Mouse (Mus musculus) layer of hippocampus, adult 9-11 months (tissue): ENCODE data around the gene Asic2.
A peak's percentile ranks its signal among the peaks of the same experiment; 100 is the strongest.

Experiments
- DNase-seq: peaks from one replicate; pipeline ENCODE4 v3.0.0; 2022

Gene Asic2

DNA sequence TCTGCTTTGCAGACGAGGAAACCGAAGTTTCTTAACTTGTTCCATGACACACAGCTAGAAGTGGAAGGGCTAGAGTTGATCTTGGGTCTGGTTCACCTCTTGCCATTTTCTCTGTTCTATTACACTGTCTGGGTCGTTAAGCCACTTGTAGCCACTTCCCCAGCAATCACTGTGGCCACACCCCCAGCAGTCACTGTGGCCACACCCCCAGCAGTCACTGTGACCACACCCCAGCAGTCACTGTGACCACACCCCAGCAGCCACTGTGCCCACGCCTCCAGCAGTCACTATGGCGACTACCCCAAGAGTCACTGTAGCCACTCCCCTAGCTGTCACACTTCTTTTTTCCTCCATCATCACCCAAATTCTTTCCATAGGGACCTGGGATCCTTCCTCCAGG, 1000.7 kb downstream of the Asic2 start:
- no peak for DNase-seq

DNA sequence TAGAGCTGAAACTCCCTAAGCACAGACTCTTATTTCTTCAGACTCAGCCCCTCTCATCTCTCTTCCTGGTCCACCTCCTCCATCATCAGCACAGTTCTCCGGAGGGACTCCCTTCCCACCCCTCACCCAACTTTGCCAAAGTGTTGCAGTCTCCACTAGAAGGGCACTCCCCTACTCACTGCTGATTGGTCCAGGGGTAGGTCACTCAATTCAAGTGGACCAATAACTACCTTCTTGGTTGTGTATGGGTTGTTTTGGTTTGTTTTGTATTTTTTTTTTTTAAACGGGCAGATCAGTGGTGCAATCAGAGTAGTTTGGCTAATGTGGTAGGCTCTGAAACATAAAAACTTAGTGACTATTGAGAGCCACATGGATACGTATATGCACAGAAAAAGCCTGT, 1002.2 kb downstream of the Asic2 start:
- DNase-seq: no peak

DNA sequence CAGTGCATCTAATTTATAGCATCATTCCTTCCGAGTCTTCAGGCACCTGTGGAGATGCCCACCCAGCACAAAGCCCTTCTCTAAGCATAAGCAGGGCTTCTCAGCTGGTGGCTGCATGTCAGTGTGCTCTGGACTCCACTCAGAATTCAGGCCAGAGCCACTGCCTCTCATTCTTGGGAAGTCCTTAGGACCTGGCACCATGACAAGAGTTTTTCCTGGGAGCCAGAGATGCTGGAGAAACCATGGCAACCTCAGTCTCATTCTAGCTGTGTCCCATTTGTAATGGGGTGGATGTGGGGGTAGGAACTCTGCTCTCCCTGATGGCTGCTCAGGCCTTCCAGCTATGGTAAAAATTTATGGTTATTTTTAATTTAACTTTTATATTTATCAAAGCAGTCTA, 1006.9 kb downstream of the Asic2 start:
- peak; percentile 72 for DNase-seq

DNA sequence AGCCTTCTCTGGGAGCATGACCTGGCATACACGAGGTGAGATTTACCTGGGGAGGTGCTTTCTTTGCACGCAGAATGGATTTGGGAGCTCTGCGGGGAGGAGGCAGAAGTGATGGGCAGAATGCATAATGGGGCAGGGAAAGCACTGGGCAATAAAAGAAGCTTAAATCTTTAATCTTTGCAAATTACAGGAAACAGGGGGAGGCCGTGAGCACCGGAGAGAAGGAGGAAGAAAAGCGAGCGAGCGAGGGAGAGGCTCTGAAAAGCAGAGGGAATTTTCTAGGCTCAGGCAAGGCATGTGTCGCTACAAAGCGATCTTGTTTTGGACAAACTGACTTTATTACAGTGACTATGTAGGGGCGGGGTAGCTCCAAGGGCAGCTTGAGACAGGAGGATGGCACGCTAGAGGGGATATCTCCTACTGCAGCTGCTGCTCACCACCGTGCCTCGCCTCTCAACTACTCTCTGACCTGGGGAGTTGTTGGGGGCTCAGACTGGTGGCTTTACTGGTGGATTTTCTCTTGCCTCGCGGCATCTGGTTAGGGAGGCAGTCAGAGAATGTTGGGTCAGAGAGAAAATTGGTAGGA, 1010.1 kb downstream of the Asic2 start:
- no peak for DNase-seq

DNA sequence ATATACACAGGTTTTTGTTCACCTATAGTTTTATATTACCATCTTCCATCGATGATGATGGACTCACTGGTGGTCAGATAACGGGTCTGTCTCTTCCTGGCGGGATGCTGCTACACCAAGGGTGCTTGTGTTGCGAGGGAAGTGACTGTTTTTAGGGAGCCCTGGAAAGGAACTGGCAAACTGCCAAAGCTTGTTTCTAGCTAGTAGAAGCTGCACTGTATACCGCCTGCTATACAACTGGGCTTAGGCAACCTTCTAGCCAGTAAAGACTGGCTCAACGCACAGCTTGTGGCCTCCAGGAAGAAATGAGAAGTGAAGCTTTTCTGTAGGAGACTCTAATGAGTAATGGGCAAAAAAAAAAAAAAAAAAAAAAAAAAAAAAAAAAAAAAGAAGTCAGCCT, 1012.3 kb downstream of the Asic2 start:
- DNase-seq: no peak

DNA sequence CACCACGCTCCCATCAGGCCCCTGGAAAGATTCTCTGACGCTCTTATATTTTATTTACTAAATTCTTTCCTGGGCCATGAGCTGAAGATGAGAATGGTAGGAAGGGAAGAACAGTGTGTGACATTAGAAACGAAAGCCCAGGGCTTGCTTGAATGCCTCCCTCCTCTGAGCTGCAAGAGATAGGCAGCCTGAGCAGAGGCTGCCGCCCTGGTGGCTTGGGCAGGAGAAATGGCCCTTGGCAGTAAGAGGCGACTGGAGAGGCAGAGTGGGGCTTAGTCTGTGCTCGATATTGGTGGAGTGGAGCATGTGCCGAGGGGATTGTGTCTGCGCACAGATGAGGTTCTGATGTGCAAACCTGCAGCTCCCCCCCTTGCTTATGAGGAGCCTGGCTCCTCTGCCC, 1014.1 kb downstream of the Asic2 start:
- no peak for DNase-seq

DNA sequence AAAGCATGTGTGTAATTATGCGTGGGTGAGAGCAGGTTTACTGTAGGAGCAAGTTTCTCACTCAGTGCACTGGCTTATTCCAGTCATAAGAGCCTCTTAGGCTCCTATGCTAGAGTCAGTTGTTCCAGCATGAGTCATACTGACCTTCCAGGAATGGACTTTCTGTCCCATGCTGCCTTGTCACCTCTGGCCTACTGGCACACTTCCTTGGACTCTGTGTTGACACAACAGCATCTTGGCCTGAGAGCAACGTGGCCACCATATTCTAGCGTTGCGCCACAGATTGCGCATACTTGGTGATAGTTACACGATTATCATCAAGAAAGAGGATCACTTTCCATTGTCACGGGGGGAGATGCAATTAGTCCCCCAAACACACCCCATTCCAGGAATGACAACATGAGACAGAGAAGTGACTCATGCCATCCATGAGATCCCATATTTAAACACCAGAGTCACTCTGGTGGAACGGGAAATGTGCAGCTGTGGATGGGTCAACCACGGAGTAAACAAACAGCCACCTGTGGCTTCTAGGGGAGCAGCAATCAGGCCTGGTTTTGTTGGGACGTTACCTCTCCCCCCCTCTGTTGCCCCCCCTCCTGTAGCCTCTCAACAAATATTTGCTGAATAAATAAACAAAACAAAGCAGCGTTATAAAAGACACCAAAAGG, 1019.1 kb downstream of the Asic2 start:
- no peak for DNase-seq

DNA sequence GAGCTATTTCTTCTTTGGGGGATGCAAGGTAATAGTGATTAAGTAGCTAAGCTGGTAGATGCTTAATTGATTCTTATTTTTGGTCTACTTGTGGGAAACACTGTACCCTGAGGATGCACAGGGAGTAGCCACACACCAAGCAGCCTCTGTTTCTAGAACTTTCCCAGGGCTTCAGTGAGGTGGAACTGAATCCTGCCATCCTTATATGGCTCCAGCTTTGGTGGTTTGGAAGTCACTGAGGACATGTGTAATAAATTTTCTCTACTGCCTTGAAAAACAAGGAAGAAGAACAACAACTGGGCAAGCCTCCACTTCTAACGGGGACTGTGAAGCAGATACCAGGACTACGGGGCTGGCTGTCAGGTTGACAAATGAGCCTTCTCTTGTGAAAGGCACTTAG, 1020.2 kb downstream of the Asic2 start:
- DNase-seq: no peak

DNA sequence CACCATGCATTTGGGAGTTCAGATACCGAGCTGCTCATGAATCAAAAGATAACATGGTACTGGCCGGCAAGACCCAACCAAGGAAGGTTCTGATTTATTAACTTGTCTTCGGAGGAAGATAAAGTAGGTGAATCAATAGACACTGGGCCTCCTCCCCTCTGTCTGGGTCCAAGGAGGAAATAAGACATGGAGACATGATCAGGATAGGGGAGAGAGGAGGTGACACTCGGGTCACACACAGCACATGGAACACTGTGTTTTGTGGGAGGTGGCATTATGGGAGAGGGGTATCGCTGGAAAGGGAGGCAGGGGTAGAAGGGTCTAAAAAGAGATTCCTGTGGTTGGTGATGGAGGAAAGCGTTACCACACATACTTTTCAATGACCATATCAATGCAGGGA, 1022.1 kb downstream of the Asic2 start:
- no peak for DNase-seq

DNA sequence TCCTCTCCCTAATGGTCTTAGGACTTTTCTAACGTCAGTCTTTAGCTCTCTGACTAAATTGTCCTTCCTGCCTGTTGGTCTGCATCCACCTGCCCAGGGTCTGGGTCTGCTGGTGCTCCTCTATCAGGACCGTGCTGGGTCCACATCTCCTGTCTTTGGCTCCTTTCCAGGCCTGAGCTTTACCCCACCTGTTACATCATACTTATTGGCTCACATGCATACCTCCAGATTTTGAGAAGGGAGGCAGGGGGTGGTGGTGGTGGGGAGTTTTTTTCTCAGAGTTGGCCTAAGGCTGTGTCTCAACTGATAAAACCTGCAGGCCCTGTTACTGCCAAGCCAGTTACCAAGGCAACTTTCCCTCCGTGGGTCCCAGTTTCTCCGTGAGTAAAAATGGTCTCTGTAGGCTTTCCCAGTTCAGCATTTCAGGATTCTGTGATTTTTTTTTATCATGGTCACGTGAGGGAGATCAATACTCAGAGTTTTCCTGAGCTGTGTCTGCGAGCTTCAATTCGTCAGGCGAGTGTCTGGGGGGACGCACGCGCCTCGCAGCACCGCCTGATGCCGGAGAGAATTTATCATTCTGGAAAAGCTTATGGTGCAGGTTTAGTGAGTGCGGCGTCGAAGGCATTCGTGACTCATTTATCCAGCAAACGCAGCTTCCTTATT, 1044.8 kb downstream of the Asic2 start:
- peak; percentile 51 for DNase-seq

DNA sequence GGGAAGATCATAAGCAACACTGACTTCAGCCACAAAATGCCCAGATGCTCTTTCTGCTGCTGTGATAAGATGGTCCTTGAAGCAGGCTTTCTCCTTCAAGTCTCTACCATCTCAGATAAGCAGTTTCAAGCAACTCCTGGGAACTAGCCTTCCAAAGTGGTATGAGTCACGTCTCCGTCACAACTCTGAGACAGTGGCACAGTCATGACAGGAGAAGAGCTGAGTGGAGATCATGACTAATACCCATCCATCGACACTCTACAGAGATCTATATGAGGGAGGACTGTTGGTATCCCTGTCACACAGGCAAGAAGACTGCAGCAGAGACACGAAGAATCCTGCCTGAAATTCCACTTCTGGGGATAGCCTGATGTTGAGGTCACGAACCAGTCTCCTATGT, 1049.9 kb downstream of the Asic2 start:
- no peak for DNase-seq

DNA sequence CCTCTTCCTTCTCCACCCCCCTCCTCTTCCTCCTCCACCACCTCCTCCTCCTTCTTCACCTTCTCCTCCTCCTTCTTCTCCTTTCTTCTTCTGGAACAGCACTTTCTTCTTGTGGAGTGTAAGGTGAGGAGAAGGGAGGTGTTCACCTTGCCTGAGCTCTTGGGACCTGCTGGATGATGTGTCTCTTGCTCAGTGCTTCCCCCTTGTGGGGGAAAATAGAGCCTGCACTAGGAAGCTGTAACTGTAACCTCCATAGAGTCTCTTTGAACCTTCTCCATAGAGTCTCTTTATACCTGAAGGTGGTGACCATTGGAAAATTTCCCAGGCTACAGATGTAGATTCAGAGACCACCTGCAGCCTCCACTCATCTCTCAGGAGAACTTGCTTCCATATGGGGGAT, 1050.6 kb downstream of the Asic2 start:
- no peak for DNase-seq

DNA sequence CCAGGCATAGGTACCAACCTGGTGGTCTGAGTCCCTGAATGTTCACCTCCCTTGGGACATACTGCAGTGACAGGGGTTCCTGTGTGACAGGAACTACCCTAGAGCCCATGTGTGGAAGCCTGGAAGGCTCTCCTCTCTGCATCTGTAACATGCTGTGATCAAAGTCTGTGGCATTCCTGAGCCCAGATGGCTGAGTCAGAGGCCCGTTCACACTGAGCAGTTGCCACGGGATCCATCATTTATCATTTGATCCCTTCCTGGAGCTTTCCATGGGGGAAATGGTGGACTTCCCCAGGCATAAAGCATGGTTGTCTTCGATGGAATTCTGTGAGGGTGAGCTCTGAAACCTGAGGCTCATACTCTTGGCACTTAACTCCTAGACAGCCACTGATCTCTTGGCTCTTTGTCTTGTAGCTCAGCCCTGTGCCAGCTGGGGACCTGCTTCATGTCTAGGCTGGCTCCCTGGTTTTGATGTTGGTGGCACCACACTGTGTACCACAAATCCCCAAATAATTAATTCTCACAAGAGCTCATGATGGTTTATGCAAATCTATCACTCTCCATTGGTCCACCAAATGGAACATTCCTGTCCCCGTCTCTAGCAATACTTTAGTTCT, 1054.7 kb downstream of the Asic2 start:
- DNase-seq: no peak

DNA sequence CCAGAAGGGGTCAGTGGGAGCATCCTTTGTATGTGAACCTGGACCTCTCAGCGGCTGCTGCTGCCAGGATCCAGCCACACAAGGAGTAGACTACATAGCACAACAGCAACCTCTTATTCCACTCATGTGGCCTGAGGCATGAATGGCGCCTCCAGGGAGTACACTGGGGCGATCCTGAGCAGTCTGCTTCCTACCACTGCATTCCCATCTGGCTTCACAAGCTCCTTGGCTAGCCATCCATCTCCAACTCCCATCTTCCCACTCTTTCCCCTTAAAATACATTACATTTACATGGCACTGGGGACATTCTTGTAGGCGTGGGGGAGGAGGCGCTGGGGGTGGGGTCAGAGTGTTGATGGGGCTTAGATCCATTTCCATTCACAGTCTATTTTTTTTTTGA, 1055.5 kb downstream of the Asic2 start:
- DNase-seq: no peak

DNA sequence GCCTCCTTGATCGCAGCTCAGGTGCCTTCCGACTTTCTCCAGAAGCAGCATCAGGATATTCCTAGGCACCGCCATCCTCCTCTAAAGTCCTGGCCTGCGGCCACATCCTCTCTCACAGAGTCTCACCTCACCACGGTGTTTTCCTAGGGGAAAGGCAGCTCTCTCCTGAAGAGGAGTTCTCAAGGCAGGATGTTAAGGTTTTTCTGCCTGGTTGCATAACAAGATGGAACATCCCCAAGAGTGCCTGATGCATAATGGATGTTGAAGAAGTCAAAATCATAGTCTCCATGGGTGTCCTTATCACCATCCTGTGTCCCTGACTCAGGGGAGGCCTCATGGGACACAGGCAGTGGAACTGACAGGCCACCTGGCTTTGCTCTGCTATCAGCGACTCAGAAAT, 1060.4 kb downstream of the Asic2 start:
- peak; percentile 42 for DNase-seq

DNA sequence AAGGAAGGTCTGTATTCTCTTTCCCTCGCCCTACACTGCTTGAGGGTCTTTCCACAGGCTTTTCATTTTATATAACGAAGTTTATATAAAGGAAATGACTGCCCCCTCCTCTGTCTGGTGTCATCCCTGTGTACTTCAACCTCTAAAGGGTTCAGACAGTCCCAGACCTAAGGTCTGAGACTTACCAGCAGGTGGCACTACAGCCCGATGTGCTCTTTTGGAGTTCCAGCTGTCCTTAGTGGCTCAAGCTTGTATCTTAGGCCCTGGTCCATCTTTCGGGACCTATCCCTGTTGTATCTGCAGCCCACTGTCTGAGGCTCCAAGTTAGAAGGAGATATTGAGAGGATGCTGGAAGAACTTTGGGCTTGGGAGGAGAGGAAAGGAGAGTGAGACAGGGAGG, 1061.8 kb downstream of the Asic2 start:
- DNase-seq: peak; percentile 53

DNA sequence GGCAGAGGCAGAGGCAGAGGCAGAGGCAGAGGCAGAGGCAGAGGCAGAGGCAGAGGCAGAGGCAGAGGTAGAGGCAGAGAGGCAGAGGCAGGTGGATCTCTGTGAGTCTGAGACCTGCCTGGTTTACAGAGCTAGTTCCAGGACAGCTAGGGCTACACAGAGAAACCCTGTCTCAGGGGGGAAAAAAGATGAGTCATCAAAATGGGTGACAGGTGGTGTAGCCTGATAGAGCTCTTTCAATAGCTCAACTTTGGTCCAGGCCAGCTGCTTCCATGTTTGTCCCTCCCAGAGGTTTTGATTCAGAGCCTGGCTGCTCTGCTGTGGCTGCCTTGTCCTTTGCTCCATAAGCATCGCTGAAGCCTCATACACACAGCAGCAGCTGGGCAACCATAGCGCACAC, 1063.7 kb downstream of the Asic2 start:
- DNase-seq: no peak

DNA sequence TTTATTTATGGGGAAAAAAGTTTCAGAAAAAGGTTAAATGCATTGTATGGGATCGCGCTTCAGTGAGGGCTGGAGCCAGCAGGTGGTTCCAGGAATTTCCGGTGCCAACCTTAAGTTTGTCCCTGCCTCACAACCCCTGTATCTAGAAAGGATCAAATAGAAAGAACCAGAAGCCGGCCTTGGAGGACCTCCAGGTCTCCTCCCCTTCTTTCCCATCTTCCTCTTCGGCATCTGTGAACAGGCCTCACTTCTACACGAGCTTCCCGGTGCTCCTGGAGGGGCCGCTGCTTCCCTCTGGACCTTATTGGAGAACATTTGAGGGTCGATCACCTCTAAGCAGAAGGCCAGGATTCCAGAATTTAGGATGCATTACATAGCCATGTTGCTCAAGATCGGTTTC, 1064.8 kb downstream of the Asic2 start:
- no peak for DNase-seq

DNA sequence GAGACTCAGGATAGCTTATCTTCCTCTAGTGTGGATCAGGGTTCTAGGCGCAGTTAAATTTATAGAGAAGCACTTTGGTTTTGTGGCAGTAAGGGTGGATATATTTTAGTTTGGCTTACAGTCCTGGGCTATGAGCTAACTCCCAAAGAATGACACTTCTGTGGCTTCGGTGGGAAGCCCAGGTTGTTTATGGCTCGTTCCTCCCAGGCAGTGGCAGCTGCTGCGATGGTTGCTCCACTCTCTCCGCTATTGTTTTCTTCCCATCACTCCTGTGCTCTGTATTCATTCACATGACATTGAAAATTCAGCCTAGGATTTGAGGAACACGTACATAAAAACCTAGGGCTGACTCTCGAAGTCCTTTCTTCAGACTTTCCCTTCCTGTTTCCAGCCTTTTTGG, 1065.6 kb downstream of the Asic2 start:
- DNase-seq: no peak

DNA sequence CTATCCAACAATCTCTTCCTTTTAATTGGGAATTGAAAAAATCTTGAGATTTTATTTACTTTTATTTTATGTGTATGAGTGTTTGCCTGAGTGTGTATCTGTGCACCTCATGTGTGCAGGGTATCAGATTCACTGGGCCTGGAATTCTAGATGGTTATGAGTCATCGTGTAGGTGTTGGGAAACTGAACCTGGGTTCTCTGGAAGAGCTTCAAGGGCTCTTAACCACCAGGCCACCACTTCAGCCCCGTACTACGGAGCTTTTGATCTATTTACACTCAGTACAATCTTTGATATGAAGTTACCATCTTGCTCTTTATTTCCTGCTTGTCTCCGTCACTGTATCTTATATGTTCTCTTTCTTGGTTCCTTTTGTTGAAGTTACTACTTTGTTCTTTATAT, 1067.7 kb downstream of the Asic2 start:
- DNase-seq: no peak

DNA sequence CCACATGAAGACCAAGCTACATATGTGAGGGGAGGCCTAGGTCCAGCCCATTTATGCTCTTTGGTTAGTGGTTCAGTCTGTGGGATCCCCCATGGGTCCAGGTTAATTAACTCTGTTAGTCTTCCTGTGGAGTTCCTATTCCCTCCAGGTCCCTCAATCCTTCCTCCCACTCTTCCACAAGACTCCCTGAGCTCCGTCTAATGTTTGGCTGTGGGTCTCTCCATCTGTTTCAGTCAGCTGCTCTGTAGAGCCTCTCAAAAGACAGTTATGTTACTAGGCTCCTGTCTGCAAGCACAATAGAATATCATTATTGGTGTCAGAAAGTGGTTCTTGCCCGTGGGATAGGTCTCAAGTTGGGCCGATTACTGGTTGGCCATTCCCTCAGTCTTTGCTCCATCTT, 1072.4 kb downstream of the Asic2 start:
- DNase-seq: no peak

DNA sequence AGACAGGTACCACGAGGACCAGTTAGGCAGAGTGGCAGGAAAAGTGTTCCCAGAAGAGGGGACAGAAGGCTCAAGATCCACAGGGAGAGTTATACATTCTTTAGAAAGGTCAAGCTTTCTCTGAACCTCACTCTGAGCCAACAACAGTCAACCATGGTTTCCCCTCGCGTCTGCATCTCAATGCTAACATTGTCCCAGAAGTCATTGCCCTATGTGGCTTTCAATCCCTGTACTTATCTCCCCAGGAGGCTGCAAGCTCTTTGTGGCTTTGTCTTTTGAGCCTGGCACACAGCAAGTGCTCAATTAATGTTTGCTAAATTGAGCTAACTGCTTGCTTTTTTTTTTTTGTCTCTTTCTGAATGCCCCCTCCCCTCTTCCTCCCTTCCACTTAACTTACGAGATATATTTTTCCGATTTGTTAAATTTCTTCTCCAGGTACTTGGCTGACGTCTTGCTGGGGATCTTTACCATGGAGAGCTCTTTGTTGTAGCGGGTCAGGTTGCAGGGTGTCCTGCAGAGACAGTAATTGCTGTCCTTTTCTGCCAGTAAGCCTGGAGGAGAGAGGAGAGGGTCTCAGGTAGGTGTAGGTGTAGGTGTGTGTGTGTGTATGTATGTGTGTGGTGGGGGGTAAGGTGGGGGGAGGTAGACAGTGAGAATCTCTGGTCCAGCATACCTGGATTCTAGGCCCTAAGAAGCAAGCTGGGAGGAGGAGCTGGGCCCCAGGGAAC, 1078.8 kb downstream of the Asic2 start:
- no peak for DNase-seq

DNA sequence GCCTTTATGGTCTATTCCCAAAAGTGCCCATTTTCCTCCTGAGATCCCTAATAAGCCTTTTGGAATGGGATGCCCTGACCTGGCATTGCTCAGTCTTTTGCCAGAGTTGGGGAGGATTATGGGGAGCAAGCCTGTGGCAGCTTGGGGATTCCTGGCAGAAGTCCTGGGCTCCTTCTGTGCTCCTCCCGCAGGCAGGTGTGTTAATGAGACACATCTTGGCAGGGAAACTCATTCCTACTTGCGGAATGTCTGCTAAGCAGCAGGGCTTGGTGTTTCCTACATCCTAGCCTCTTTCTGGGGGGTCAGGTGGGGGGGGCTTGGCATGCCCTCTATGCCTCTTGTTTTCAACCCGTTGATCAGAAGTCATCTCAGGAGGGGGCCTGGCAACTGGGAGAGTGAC, 1081.2 kb downstream of the Asic2 start:
- DNase-seq: no peak

DNA sequence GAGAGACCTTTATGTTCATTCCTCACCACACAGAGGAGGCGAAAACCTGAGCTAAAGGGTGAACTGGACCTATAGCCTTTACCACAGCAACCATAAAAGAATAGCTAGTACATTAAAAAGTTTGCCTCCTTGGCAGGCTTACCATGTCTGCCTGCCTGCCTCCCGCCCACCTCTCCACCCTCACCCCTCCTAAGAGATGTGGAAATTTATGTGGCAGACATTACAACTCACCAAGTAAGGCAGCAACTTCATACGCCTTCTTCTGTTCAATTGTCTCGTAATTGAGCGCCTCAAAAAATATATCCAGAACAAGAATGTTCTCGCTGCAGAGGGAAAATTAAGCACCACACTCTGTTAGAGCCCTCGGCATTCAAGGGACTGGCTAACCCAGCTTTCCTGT, 1081.9 kb downstream of the Asic2 start:
- no peak for DNase-seq
